Mouse (Mus musculus) lung, adult 2 months (tissue): ENCODE results near the gene R3hdm2.

Experiments
- CTCF ChIP-seq: fragments of 200-500 bp; IDR thresholded peaks from 2 replicates; pipeline ENCODE4 v1.5.1; 2011; ENCODE audit warnings: mild to moderate bottlenecking, low read length, control low read depth; ENCODE audit not compliant: insufficient read depth
- POLR2A ChIP-seq: fragments of 200-500 bp; IDR thresholded peaks from 2 replicates; pipeline ENCODE4 v1.6.1; 2011; ENCODE audit warnings: low read depth, mild to moderate bottlenecking, control low read depth, low read length, borderline replicate concordance; ENCODE audit errors: extremely low read depth

DNA sequence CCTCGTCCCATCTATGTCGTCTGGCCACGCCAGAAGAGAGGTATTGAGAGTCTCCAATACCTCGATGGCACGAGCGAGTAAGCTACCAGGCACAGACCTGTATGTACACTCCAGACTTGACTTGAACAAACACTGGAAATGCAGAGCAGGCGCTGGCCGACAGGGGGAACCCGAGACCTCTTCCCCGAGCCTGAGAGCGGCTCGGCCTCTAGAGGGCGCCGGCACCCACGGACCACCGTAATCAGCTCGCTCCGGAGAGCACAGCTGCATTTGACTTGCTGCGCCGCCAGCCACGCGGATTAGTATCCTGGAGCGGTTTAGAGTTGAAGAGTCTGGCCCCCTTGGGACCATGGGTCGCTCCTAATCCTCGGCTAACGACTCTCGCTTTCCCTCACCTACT lies 132.7 kb downstream of the R3hdm2 start:
- TF ChIP-seq CTCF = peak; percentile 97
- TF ChIP-seq POLR2A = no peak
